Mouse (Mus musculus): ENCODE data around the gene Rps6ka2. TPM values are rescaled to one million over a fixed set of nuclear protein-coding genes. Genes with fewer than 3 reads are reported as not detected.
"Not testable (repeated sequence)": the region's sequence is repeated elsewhere in the genome, so short reads cannot be mapped to it uniquely, and the experiment has no call there.

Gene Rps6ka2
- polyA plus RNA-seq, 1 experiment, result 9.1 TPM

DNA sequence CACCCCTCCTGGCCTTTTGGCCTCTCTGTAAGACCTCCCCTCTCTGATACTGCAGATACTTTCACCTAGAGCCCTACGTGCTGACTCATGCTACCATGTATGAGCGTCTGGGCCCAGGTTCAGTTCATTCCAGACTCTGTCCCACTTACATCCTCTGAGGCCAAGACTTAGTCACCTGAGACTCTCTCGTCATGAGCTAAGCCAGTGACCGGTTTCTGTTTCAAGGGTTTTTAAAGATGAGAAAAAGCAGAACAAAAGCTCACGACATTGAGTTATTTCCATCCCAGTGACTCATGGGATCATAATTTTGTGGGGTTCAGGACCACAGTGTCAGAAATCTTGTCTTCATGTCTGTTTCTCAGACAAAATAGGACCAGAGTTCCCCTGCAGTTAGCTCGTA lies 149.9 kb downstream of the Rps6ka2 start:
- H3K4me3 ChIP-seq (replicated peaks; ENCODE audit: control insufficient read depth, low read depth, low read length); H3K4me1 ChIP-seq (ENCODE audit: control insufficient read depth, insufficient read depth, low read length); H3K27ac ChIP-seq (ENCODE audit: control insufficient read depth, insufficient read depth, low read depth, low read length, poor library complexity): not testable (repeated sequence)
- 57% methylated on average over 6 of the region's 6 CpGs for WGBS

DNA sequence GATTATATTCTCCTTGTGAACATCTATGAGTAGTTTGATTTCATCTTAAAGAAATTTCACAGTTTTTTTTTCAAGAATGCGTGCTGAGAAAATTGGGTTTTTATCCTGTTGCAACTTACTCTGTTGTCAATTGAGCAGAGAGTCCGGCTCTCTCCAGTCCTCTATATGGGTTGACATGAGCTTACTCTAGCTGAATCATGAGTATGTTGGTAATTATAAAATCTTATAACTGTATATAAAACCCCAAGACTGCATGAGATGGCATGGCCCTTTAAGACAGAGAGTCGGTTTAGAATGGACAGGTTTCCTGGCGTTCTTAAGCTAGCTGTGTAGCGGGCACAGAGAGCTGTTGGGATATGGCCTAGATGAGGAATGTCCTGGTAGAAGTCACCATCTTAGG lies 154.4 kb downstream of the Rps6ka2 start, which contains the start of gene Tcp10a:
TSS of gene Tcp10a (plus strand) at position 301 of the 400 bp plus-strand sequence.
- not testable (repeated sequence) for H3K27ac ChIP-seq (ENCODE audit: control insufficient read depth, insufficient read depth, low read depth, low read length, poor library complexity); H3K4me1 ChIP-seq (ENCODE audit: control insufficient read depth, insufficient read depth, low read length); H3K4me3 ChIP-seq (replicated peaks; ENCODE audit: control insufficient read depth, low read depth, low read length)
- 77% methylated on average over 5 of the region's 5 CpGs for WGBS

DNA sequence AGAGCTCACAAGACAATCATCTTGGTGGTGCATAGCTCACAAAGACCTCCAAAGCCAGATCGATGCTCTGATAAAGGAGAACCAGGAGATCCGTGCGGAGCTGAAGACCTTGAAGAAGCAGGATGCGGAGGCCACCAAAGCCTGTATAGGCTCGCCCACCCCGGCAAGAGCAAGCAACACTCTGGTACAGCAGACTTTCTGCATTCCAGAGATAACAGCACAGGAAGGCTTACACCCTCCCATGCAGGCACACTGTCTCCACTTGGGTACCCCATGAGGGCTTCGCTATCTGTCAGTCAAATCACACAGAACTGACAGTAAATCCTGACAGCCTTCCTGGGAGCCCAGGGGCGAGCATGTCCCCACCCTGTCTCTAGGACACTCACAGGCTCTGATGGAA lies 156.5 kb downstream of the Rps6ka2 start:
- not testable (repeated sequence) for H3K27ac ChIP-seq (ENCODE audit: control insufficient read depth, insufficient read depth, low read depth, low read length, poor library complexity); H3K4me1 ChIP-seq (ENCODE audit: control insufficient read depth, insufficient read depth, low read length); H3K4me3 ChIP-seq (replicated peaks; ENCODE audit: control insufficient read depth, low read depth, low read length)
- 70% methylated on average over 8 of the region's 8 CpGs for WGBS

- not testable (repeated sequence) for H3K4me1 ChIP-seq (ENCODE audit: control insufficient read depth, insufficient read depth, low read length); H3K4me3 ChIP-seq (replicated peaks; ENCODE audit: control insufficient read depth, low read depth, low read length); H3K27ac ChIP-seq (ENCODE audit: control insufficient read depth, insufficient read depth, low read depth, low read length, poor library complexity)
- 38% methylated on average over 3 of the region's 5 CpGs for WGBS
These were observed 162.8 kb downstream of the Rps6ka2 start for GRCm38 (mm10) chr17:7332745-7333144.

DNA sequence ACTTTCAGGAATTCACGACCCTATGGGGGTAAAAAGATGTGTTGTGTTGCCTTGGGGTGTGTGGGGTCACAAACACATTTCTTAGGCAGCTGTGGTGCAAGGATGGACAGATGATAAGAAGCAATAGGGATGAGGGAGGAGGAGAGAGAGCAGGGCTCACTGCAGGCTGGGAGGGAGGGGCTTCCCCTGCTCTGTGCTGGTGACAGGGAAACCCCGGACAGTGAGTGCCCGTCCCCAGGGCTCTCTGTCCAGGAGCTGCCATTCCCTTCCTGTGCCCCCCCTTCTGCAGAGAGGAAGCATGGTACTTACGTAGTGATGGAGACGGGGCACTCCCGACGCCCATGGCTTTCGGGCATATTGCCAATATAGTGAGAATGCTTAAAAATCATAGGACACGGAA lies 167.5 kb downstream of the Rps6ka2 start:
- WGBS, result 31% methylated on average over 9 of the region's 9 CpGs
- H3K4me3 ChIP-seq (replicated peaks; ENCODE audit: control insufficient read depth, low read depth, low read length); H3K27ac ChIP-seq (ENCODE audit: control insufficient read depth, insufficient read depth, low read depth, low read length, poor library complexity); H3K4me1 ChIP-seq (ENCODE audit: control insufficient read depth, insufficient read depth, low read length): not testable (repeated sequence)

DNA sequence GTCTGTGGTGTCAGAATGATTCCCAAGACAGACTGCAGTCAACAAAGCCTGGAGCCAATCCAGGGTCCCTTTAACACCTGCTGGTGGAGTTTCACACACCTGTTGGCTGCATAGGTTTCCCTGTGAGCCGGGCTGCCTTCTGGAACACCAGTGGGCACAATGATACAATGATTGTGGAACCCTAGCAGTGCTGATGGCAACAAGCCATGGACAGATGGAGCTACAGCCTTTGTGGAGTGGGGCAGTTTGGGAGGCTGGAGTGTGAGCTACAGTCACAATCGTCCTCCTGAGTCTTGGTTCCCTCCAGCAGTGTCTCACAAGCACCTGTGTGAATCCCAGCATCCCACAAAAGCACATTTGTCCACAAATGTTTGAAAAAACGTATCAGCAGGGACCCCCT lies 178.8 kb downstream of the Rps6ka2 start:
- not testable (repeated sequence) for H3K4me3 ChIP-seq (replicated peaks; ENCODE audit: control insufficient read depth, low read depth, low read length); H3K27ac ChIP-seq (ENCODE audit: control insufficient read depth, insufficient read depth, low read depth, low read length, poor library complexity); H3K4me1 ChIP-seq (ENCODE audit: control insufficient read depth, insufficient read depth, low read length)
- WGBS, result 63% methylated on average over 2 of the region's 3 CpGs

DNA sequence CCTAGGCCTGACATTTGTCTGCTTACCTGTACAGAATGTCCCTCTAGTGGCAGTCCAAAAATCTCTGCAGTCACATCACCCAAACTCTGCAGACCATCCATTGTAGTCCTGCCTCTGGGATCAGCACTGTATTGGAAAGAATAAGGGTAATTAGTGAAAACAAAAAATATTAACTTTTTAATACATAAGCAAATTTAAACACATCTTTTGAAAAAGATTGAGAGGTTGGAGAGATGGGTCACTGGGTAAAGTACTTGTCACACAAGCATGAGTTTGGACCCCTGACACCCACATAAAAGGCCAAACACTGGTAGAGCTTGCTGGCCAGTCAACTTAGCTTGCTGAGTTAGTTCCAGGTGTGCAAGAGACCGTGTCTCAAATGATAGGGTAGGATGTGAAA lies 182.7 kb downstream of the Rps6ka2 start, which contains the start of gene Ttll2:
TSS of gene Ttll2 (minus strand) at position 101 of the 400 bp plus-strand sequence.
- 75% methylated on average over 1 of the region's 1 CpGs for WGBS
- not testable (repeated sequence) for H3K27ac ChIP-seq (ENCODE audit: control insufficient read depth, insufficient read depth, low read depth, low read length, poor library complexity)

More for the DNA sequence above, 182.7 kb downstream of the Rps6ka2 start, which contains the start of gene Ttll2:
- H3K4me3 ChIP-seq (replicated peaks; ENCODE audit: control insufficient read depth, low read depth, low read length); H3K4me1 ChIP-seq (ENCODE audit: control insufficient read depth, insufficient read depth, low read length): not testable (repeated sequence)

Other genes with a start within 250 kb of the Rps6ka2 start
- gene Rsph3b, start 221.4 kb upstream of the Rps6ka2 start, polyA plus RNA-seq (2011; ENCODE audit: insufficient read depth, insufficient read length, low replicate concordance, missing spikeins), result 4.9 and 7.1 TPM in 2 replicates
- 16.3 and 32.8 TPM in 2 replicates for gene Tagap1, start 209.0 kb upstream of the Rps6ka2 start, polyA plus RNA-seq (2011; ENCODE audit: insufficient read depth, insufficient read length, low replicate concordance, missing spikeins)
- gene Rnaset2b, start 199.5 kb upstream of the Rps6ka2 start, polyA plus RNA-seq (2011; ENCODE audit: insufficient read depth, insufficient read length, low replicate concordance, missing spikeins), result 57.9 and 135 TPM in 2 replicates
- not detected in 2 replicates for gene Gm49721, start 191.2 kb upstream of the Rps6ka2 start, polyA plus RNA-seq (2011; ENCODE audit: insufficient read depth, insufficient read length, low replicate concordance, missing spikeins)
- 2.7 TPM in 1 of 2 replicates, not detected in the other for gene Gm1604a, start 144.5 kb upstream of the Rps6ka2 start, polyA plus RNA-seq (2011; ENCODE audit: insufficient read depth, insufficient read length, low replicate concordance, missing spikeins)
- not detected in 2 replicates for gene Tcp10a, start 154.5 kb downstream of the Rps6ka2 start, polyA plus RNA-seq (2011; ENCODE audit: insufficient read depth, insufficient read length, low replicate concordance, missing spikeins)
- gene Ttll2, start 182.6 kb downstream of the Rps6ka2 start, polyA plus RNA-seq (2011; ENCODE audit: insufficient read depth, insufficient read length, low replicate concordance, missing spikeins), result not detected in 2 replicates
- gene Gm49630, start 201.9 kb downstream of the Rps6ka2 start, polyA plus RNA-seq (2011; ENCODE audit: insufficient read depth, insufficient read length, low replicate concordance, missing spikeins), result not detected in 2 replicates
- not detected in 2 replicates for gene Unc93a2, start 215.3 kb downstream of the Rps6ka2 start, polyA plus RNA-seq (2011; ENCODE audit: insufficient read depth, insufficient read length, low replicate concordance, missing spikeins)